Mouse (Mus musculus) small intestine, adult 2 months (tissue): ENCODE measurements around the gene Itprid2. TPM values are rescaled to one million over a fixed set of nuclear protein-coding genes. Genes with fewer than 3 reads are reported as not detected.

Experiments used
- H3K27ac ChIP-seq: fragments of 200-500 bp; 2 replicates; pipeline ENCODE4 v1.5.1; 2012; ENCODE audit warnings: low read depth, low read length, control low read depth, inconsistent platforms; ENCODE audit not compliant: insufficient read depth
- H3K27me3 ChIP-seq: fragments of 200-500 bp; 2 replicates; pipeline ENCODE4 v1.6.1; 2012; ENCODE audit warnings: mild to moderate bottlenecking, moderate library complexity, low read length, inconsistent platforms; ENCODE audit not compliant: control insufficient read depth, insufficient read depth
- H3K36me3 ChIP-seq: fragments of 200-500 bp; 2 replicates; pipeline ENCODE4 v1.6.1; 2012; ENCODE audit warnings: mild to moderate bottlenecking, low read length, control low read depth, inconsistent platforms; ENCODE audit not compliant: control insufficient read depth, insufficient read depth
- H3K4me1 ChIP-seq: fragments of 200-500 bp; 2 replicates; pipeline ENCODE4 v1.6.1; 2012; ENCODE audit warnings: low read length, inconsistent platforms, mixed read lengths; ENCODE audit not compliant: control insufficient read depth, insufficient read depth, insufficient read length
- H3K4me3 ChIP-seq: fragments of 200-500 bp; 2 replicates; pipeline ENCODE4 v1.5.1; 2012; ENCODE audit warnings: low read depth, mild to moderate bottlenecking, control low read depth, inconsistent platforms, low read length, moderate library complexity
- CTCF ChIP-seq: fragments of 200-500 bp; IDR thresholded peaks from 2 replicates; pipeline ENCODE4 v1.5.1; 2012; ENCODE audit warnings: low read depth, mild to moderate bottlenecking, control low read depth, inconsistent platforms, low read length, moderate library complexity, mixed read lengths; ENCODE audit not compliant: insufficient replicate concordance, insufficient read length; ENCODE audit errors: extremely low read depth
- POLR2A ChIP-seq: fragments of 200-500 bp; IDR thresholded peaks from 2 replicates; pipeline ENCODE4 v1.6.1; 2012; ENCODE audit warnings: low read depth, mild to moderate bottlenecking, control low read depth, inconsistent platforms, low read length, moderate library complexity
- WGBS: fragments of 180-500 bp; shearing (Covaris S2); methylation state at CpG from one replicate; pipeline ENCODE4 v1.1.7; 2018; 5-methylcytosine and 5-hydroxymethylcytosine counted together
- polyA plus RNA-seq: library from polyadenylated mRNA; depleted of rRNA; stranded (reverse); fragments of >200 nt; gene quantifications from 2 replicates; pipeline ENCODE4 v1.2.3, GENCODE M21; 2012

The Itprid2 gene
- polyA plus RNA-seq, 1 experiment: 29.2 TPM

- Histone ChIP-seq H3K27me3 (no peaks in the 10 kb centered on the region), H3K27ac (no peak overlapping the region), H3K36me3 (no peaks in the 10 kb centered on the region), H3K4me3 (no peak overlapping the region), H3K4me1 (peaks cover 6% of the 10 kb centered on the region)
- WGBS: 43% methylated on average over 3 of the region's 3 CpGs
- TF ChIP-seq POLR2A (no peak), CTCF (no peak)
Observed at GRCm38 (mm10) chr2:79690838-79691237, 55.7 kb downstream of the Itprid2 start.

DNA sequence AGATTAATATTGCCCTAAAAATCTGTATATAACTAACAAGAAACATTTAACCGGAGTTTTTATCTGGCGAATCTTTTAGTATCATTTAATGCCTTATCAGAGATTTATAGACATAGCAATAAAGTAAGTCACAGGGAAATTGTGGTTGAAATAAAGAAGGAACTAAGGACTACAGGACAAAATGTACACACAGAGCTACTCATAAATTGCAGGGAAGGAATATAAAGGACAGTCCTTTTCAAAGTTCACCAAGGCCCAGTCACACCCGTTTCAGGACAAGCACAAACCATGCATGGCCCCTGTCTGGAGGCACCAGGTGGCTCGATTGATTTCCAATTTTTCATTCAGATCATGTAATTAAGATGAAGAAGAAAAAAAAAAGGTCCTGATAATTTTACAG lies 60.0 kb downstream of the Itprid2 start:
- 29% methylated on average over 4 of the region's 4 CpGs for WGBS
- peaks cover 11% of the 10 kb centered on the region for H3K4me1 ChIP-seq

DNA sequence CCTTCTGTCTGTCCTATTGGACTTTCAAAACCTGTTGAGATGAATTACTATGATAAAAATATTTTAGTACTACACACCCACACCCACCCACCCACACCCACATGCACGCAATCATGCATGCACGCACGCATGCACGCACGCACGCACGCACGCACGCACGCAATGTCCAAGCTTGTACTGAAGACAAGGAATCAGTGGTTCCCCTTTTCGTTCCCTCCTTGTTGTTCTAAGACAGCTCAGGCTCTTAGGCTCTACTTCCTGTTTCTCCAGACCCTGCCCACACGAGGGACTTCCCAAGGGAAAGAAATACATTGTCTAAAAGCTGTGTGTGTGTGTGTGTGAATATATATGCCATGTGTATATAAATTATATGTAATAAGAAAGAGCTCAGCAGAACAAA lies 60.8 kb downstream of the Itprid2 start:
- TF ChIP-seq CTCF (no peak), POLR2A (no peak)
- H3K36me3 ChIP-seq: no peaks in the 10 kb centered on the region
- H3K4me3 ChIP-seq: no peak overlapping the region
- no peaks in the 10 kb centered on the region for H3K27me3 ChIP-seq
- WGBS: 78% methylated on average over 12 of the region's 12 CpGs
- H3K4me1 ChIP-seq: peaks cover 11% of the 10 kb centered on the region
- no peak overlapping the region for H3K27ac ChIP-seq

More for the DNA sequence above, 60.0 kb downstream of the Itprid2 start:
- H3K27me3 ChIP-seq: no peaks in the 10 kb centered on the region
- no peak for TF ChIP-seq POLR2A
- TF ChIP-seq CTCF: no peak
- H3K36me3 ChIP-seq: no peaks in the 10 kb centered on the region
- no peak overlapping the region for H3K4me3 ChIP-seq
- peak overlapping the region; percentile 92 for H3K27ac ChIP-seq

DNA sequence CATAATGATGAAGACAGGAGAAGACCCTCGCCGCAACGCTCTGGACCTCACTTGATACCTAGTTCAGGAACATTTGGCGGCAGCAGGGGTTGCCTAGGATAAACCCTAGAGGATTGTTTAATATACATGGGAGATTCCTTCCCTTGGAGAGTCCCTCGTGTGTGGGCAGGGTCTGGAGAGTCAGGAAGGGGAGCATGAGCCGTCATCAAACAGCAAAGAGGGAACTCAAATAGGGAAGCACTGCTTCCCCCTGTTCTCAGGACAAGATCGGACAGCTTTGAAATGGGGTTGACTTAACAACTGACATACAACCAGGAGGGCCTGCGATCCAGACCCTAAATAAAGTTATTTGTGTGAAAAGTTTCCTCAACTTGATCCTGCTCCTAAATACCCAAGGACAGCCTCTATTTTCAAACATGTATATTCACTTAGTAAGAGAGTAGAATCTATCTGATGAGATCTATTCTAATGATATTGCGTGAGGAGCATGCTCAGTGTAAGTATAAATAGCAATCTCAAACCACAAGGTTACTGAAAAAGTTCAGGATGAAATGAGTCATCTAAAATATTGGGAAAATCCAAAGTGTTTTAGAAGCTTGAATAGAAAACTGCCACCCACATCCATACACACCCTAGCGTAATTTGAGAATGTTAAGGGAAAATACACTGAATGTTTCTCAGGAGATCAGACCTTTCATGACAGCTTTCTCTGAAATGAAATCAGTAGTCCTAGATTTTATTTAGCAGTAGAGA lies 61.5 kb downstream of the Itprid2 start:
- H3K27ac ChIP-seq: peak overlapping the region; percentile 53; the same call in 1 of the 2 replicates
- no peaks in the 10 kb centered on the region for H3K36me3 ChIP-seq
- no peak overlapping the region for H3K4me3 ChIP-seq
- H3K4me1 ChIP-seq: peaks cover 11% of the 10 kb centered on the region
- TF ChIP-seq POLR2A (no peak), CTCF (no peak)
- no peaks in the 10 kb centered on the region for H3K27me3 ChIP-seq
- WGBS: 87% methylated on average over 10 of the region's 10 CpGs

DNA sequence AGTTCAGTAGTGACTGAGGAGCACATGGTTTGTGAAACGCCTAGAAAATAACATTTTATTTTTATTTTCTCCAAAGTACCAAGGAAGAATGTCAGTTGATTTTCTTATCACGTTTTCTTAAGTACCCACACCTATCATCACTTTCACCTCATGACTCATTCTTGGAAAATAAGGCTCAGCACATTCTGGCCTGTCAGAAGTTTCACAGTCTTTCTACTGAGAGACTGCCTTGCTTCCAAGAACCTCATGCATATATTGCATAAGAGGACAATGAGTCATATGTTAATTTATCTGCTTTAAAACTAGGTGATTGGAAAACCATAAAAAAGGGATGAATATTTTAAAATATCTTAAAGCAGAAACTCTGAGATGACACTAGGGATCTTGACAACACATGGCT lies 63.0 kb downstream of the Itprid2 start:
- no peak for TF ChIP-seq CTCF
- no peak for TF ChIP-seq POLR2A
- WGBS: 36% methylated on average over 2 of the region's 2 CpGs
- no peaks in the 10 kb centered on the region for H3K27me3 ChIP-seq

GRCm38 (mm10) chr2:79704773-79705172 lies 69.6 kb downstream of the Itprid2 start:
- Histone ChIP-seq H3K4me3 (no peak overlapping the region), H3K4me1 (no peaks in the 10 kb centered on the region), H3K27me3 (no peaks in the 10 kb centered on the region), H3K36me3 (no peaks in the 10 kb centered on the region), H3K27ac (no peak overlapping the region)
- TF ChIP-seq CTCF (no peak), POLR2A (no peak)
- 44% methylated on average over 2 of the region's 2 CpGs for WGBS

More for the DNA sequence above, 63.0 kb downstream of the Itprid2 start:
- Histone ChIP-seq H3K36me3 (no peaks in the 10 kb centered on the region), H3K4me1 (peaks cover 9% of the 10 kb centered on the region), H3K4me3 (no peak overlapping the region), H3K27ac (peak overlapping the region; percentile 35; the same call in 1 of the 2 replicates)

DNA sequence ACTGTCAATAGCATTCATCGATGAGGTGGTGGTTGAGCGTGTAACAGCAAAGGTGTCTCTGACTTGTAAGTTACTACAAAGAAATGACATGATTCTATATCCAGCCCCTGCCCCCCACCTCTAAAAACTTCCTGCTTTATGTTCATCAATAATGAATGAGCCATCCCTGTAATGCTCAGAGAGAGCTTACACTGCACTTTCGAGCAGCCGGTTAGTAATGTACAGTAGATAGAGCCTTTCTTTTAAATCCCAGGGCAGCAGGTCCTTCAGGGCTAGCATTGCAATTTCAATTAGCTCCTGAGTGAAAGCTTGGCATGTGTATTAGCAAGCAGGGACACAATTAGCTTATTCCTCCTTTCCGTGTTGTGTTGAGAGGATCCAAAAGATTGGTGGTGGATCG lies 72.4 kb downstream of the Itprid2 start, which contains the start of gene Ppp1r1c:
TSS of gene Ppp1r1c (plus strand) at position 206 of the 400 bp plus-strand sequence.
- Histone ChIP-seq H3K27ac (no peak within 1 kb of the TSS), H3K27me3 (no peaks in the 10 kb centered on the region), H3K36me3 (no peaks in the 10 kb centered on the region), H3K4me3 (no peak within 1 kb of the TSS), H3K4me1 (no peaks in the 10 kb centered on the region)
- 92% methylated on average over 6 of the region's 6 CpGs for WGBS
- TF ChIP-seq CTCF (no peak), POLR2A (no peak)
